Mouse (Mus musculus): ENCODE data around the gene Ptprcap.
A peak's percentile ranks its signal among the peaks of the same experiment; 100 is the strongest.

DNA sequence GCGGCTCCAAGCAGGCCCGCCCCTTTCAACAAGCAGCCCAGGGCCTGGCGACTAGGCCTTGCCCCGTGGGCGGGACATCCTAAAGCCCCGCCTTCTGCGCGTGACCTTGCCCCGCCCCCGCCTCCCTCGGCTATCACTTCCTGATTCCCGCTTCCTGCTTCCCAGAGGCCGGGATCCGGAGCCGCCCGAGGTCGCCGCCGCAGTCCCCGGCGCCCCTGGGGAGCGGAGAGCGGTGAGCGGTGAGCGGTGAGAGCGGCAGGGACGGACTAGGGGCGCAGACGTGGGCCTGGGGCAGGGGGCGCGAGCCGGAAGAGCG, 5.0 kb upstream of the Ptprcap start, which contains the start of gene Coro1b:
- TF ChIP-seq CTCF (IDR thresholded peaks at IDR 0.05; ENCODE audit: borderline replicate concordance, control insufficient read depth, extremely low read depth, insufficient read depth, low read length, poor library complexity) = 0 out of 2 replicates have a peak, but pooled peaks have one; percentile 30
- peak; percentile 90 for TF ChIP-seq POLR2A (IDR thresholded peaks at IDR 0.05; ENCODE audit: control insufficient read depth, extremely low read depth, insufficient read depth, low read length, poor library complexity)

All from thymus, adult 2 months (tissue).